Mouse (Mus musculus) G1E (cell line): ENCODE data around the gene Rbms1.

Source experiments
- CTCF ChIP-seq: IDR thresholded peaks from 2 replicates; pipeline ENCODE4 v1.5.1; 2012; ENCODE audit warnings: low read depth, low read length, inconsistent platforms, mixed read lengths
- TAL1 ChIP-seq: conservative IDR thresholded peaks from 2 replicates; pipeline ENCODE4 v1.6.1; 2012; ENCODE audit warnings: low read depth, low read length, inconsistent platforms, mixed read lengths

- TF ChIP-seq CTCF: no peak
- no peak for TF ChIP-seq TAL1
Measured at GRCm38 (mm10) chr2:60920076-60920475, 42.9 kb downstream of the Rbms1 start.
